Comparison of ENCODE assay signal across 9 mouse cellular contexts in the genomic region with DNA sequence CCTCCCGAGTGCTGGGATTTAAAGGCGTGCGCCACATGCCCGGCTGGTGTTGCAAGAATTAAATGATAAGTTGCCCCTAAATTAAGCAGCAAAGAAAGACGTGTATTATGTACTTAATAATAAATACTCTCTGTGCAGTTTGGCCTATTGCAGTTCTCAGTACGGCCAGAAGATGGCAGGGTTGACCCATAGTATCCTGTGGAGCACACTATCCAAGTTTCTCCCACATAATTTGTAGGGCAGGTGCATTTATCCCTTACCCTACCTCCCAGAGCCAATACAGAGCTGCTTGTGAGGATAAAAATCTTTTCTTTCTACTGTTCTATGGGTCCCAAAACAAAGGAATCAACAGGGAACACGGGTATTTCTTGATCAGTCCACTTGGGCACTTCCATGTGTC. TPM values are rescaled to one million over a fixed set of nuclear protein-coding genes. Genes with fewer than 3 reads are reported as not detected.
DNase-seq lines count a peak whose midpoint lies in the region; ATAC-seq and TF ChIP-seq lines count a peak whose summit lies in the region.
"Had no signal": no experiment of that assay in that cellular context is flagged by ENCODE, and none has a peak within 500 bp of the region (broad histone marks: within the 10 kb centered on the region; RNA-seq: fewer than 3 reads in every experiment).

No protein-coding gene starts in this region.

- H3K27me3 ChIP-seq in cerebellum, adult 2 months (ENCODE audit: control insufficient read depth, insufficient read depth, low read length): no peaks in the 10 kb centered on the region
- H3K27me3 ChIP-seq in liver, embryonic 11.5 days (replicated peaks; ENCODE audit: control insufficient read depth, insufficient read depth, low read length): no peaks in the 10 kb centered on the region
- H3K27me3 ChIP-seq in neural tube, embryonic 15.5 days (replicated peaks): no peaks in the 10 kb centered on the region
- H3K27me3 ChIP-seq: embryonic facial prominence, embryonic 15.5 days had no signal

- ATAC-seq in liver, embryonic 11.5 days (replicated peaks; ENCODE audit: low FRiP score): no peak
- peak; percentile 45; the same call in 1 of the 2 replicates for ATAC-seq in neural tube, embryonic 15.5 days (ENCODE audit: low FRiP score)
- no peak for ATAC-seq in activated CD4-positive, CD25-positive, alpha-beta regulatory T cell, adult 4 months

- no peak overlapping the region for H3K27ac ChIP-seq in cerebellum, adult 2 months (ENCODE audit: insufficient read depth, low read length)
- H3K27ac ChIP-seq in liver, embryonic 11.5 days (ENCODE audit: low read depth, low read length): no peak overlapping the region
- H3K27ac ChIP-seq in neural tube, embryonic 15.5 days (replicated peaks): no peak overlapping the region
- H3K27ac ChIP-seq: embryonic facial prominence, embryonic 15.5 days had no signal

- no peaks in the 10 kb centered on the region for H3K4me1 ChIP-seq in cerebellum, adult 2 months (ENCODE audit: control insufficient read depth, insufficient read depth, low read length)
- no peaks in the 10 kb centered on the region for H3K4me1 ChIP-seq in liver, embryonic 11.5 days (replicated peaks; ENCODE audit: control insufficient read depth, insufficient read depth, low read length)
- H3K4me1 ChIP-seq in neural tube, embryonic 15.5 days: no peaks in the 10 kb centered on the region
- H3K4me1 ChIP-seq: embryonic facial prominence, embryonic 15.5 days had no signal

- peak; percentile 65 for TF ChIP-seq CTCF in cerebellum, adult 2 months (IDR thresholded peaks at IDR 0.05; ENCODE audit: borderline replicate concordance, insufficient read depth, low read depth, low read length)

- no peaks in the 10 kb centered on the region for H3K36me3 ChIP-seq in liver, embryonic 11.5 days (ENCODE audit: control insufficient read depth, insufficient read depth, low read length)
- no peaks in the 10 kb centered on the region for H3K36me3 ChIP-seq in neural tube, embryonic 15.5 days
- H3K36me3 ChIP-seq: embryonic facial prominence, embryonic 15.5 days had no signal

- no peaks in the 10 kb centered on the region for H3K9me3 ChIP-seq in liver, embryonic 11.5 days (ENCODE audit: control insufficient read depth, low read length)
- H3K9me3 ChIP-seq in neural tube, embryonic 15.5 days (replicated peaks): no peaks in the 10 kb centered on the region
- H3K9me3 ChIP-seq: embryonic facial prominence, embryonic 15.5 days had no signal

- H3K4me3 ChIP-seq in cerebellum, adult 2 months (replicated peaks; ENCODE audit: insufficient read depth, low read depth, low read length): no peak overlapping the region
- no peak overlapping the region for H3K4me3 ChIP-seq in liver, embryonic 11.5 days (ENCODE audit: low read depth, low read length)
- H3K4me3 ChIP-seq in neural tube, embryonic 15.5 days (replicated peaks): no peak overlapping the region
- H3K4me3 ChIP-seq: embryonic facial prominence, embryonic 15.5 days had no signal

- H3K9ac ChIP-seq in liver, embryonic 11.5 days (ENCODE audit: low read depth, low read length): no peak overlapping the region
- no peak overlapping the region for H3K9ac ChIP-seq in neural tube, embryonic 15.5 days (replicated peaks)
- H3K9ac ChIP-seq: embryonic facial prominence, embryonic 15.5 days had no signal

- no peak overlapping the region for H3K4me2 ChIP-seq in liver, embryonic 11.5 days
- H3K4me2 ChIP-seq in neural tube, embryonic 15.5 days: no peak overlapping the region
- H3K4me2 ChIP-seq: embryonic facial prominence, embryonic 15.5 days had no signal

- WGBS in cerebellum, adult 2 months: 27% methylated on average over 7 of the region's 7 CpGs
- WGBS in liver, embryonic 11.5 days: 14% methylated on average over 7 of the region's 7 CpGs
- 24% methylated on average over 7 of the region's 7 CpGs for WGBS in neural tube, embryonic 15.5 days

- DNase-seq in thymus, postnatal 14 days: peak; percentile 47
- no peak for DNase-seq in thymus, adult 18-20 months
- DNase-seq in cerebellum, adult 2 months: peak; percentile 22 to 41
- DNase-seq in forelimb bud, embryonic 11.5 days (ENCODE audit: low read depth, low spot score): peak; percentile 74
- DNase-seq in kidney, postnatal 10 days: peak; percentile 80
- peak; percentile 32 for DNase-seq in liver, embryonic 11.5 days (ENCODE audit: low spot score)

- no peak for TF ChIP-seq POLR2A in cerebellum, adult 2 months (IDR thresholded peaks at IDR 0.05; ENCODE audit: borderline replicate concordance, insufficient read depth, low read length)

RNA-seq across cellular contexts. Expression of a gene that starts 15.4 kb away (rescaled TPM):
- polyA plus RNA-seq in cerebellum, adult 2 months (2012; rRNA removed): 0.13 and 0.16 TPM in 2 replicates
- polyA plus RNA-seq in liver, embryonic 11.5 days (2014; fragmentation: Nextera tagmentation; extraction: Ambion mirVana): 0.17 and 0.21 TPM in 2 replicates
- 0.17 TPM in 1 of 2 replicates, not detected in the other for polyA plus RNA-seq in neural tube, embryonic 15.5 days (2015; fragmentation: Nextera tagmentation; extraction: Ambion mirVana)
- polyA plus RNA-seq in activated CD4-positive, CD25-positive, alpha-beta regulatory T cell, adult 4 months (2017; shearing (Covaris generic)): not detected

RNA-seq across cellular contexts. Expression of a gene that starts 42.1 kb away (rescaled TPM):
- polyA plus RNA-seq in cerebellum, adult 2 months (2012; rRNA removed): 14.9 and 17.7 TPM in 2 replicates
- polyA plus RNA-seq in liver, embryonic 11.5 days (2014; fragmentation: Nextera tagmentation; extraction: Ambion mirVana): 22.2 and 24.7 TPM in 2 replicates
- polyA plus RNA-seq in neural tube, embryonic 15.5 days (2015; fragmentation: Nextera tagmentation; extraction: Ambion mirVana): 5.0 and 5.2 TPM in 2 replicates
- polyA plus RNA-seq in activated CD4-positive, CD25-positive, alpha-beta regulatory T cell, adult 4 months (2017; shearing (Covaris generic)): under 1 TPM; 0.15 to 0.23 TPM

Comparison
In these comparisons a context has a peak if more than half of its experiments do, and no peak if none do; other contexts are left out.
1. DNase-seq: peak in thymus, postnatal 14 days (single experiment), cerebellum, adult 2 months (2 of 2), forelimb bud, embryonic 11.5 days (single experiment), kidney, postnatal 10 days (single experiment) and liver, embryonic 11.5 days (single experiment); none in thymus, adult 18-20 months (0 of 2).